Comparison of ENCODE assay signal across 9 mouse cellular contexts in the genomic region with DNA sequence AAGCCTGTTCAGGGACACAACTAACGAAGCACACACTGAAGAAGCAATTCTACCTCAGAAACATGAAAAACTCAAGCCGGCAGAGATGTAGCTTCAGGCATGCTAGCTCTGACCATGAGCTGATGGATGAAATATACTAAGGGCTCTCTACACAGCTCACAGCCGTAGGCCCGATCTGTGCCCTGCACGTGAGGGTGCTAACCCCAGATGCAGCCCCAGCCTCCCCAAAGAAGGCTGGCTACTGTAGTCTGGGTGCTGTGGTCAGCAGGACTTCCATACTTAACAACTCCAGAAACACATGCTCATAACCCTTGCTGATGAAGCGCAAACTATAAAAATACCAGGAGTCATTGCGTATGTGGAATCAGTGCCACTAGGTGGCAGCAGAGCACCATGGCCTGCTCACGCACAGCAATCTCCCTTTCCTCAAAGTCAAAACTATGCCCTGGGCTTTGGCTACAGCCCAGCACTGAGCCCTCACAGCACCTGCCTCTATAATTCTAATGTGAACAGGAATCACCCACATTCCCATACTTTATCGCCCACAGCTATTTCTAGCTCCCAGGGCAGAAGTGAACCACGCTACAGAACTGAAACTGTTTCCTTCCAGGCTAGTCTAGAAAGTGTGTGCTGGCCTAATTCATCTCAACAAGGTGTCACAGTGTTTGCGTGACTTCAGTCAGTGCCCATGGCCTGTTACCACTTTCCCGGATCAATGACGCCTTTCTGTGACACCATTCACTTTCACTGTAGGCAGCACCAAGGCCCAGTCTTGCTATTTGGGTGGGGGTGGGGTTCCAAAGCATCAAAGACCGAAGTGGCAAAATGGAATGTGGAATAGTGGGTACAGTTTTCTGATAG.
DNase-seq lines count a peak whose midpoint lies in the region; ATAC-seq and TF ChIP-seq lines count a peak whose summit lies in the region.
"Had no signal": no experiment of that assay in that cellular context is flagged by ENCODE, and none has a peak within 500 bp of the region (broad histone marks: within the 10 kb centered on the region; RNA-seq: fewer than 3 reads in every experiment).

No protein-coding gene starts in this region.

- 62% methylated on average over 14 of the region's 14 CpGs for WGBS in forebrain, embryonic 15.5 days
- WGBS in lung, postnatal 0 days: 54% methylated on average over 14 of the region's 14 CpGs

- no peak overlapping the region for H3K27ac ChIP-seq in ES-E14 (ENCODE audit: insufficient read depth, low read depth, low read length, poor library complexity, severe bottlenecking)
- H3K27ac ChIP-seq in forebrain, embryonic 15.5 days (replicated peaks): no peak overlapping the region
- H3K27ac ChIP-seq in lung, postnatal 0 days (ENCODE audit: low read length): no peak overlapping the region
- H3K27ac ChIP-seq: limb, embryonic 15.5 days had no signal

- H3K9me3 ChIP-seq in ES-E14 (ENCODE audit: control insufficient read depth, insufficient read depth, low read depth, low read length): no peaks in the 10 kb centered on the region
- no peaks in the 10 kb centered on the region for H3K9me3 ChIP-seq in forebrain, embryonic 15.5 days
- H3K9me3 ChIP-seq in lung, postnatal 0 days (ENCODE audit: low read length): no peaks in the 10 kb centered on the region
- H3K9me3 ChIP-seq: limb, embryonic 15.5 days had no signal

- no peak overlapping the region for H3K9ac ChIP-seq in ES-E14 (ENCODE audit: insufficient read depth, low read depth, low read length, poor library complexity, severe bottlenecking)
- no peak overlapping the region for H3K9ac ChIP-seq in forebrain, embryonic 15.5 days (replicated peaks)
- no peak overlapping the region for H3K9ac ChIP-seq in lung, postnatal 0 days (replicated peaks; ENCODE audit: low read depth)
- H3K9ac ChIP-seq: limb, embryonic 15.5 days had no signal

- no peak overlapping the region for H3K4me3 ChIP-seq in ES-E14 (ENCODE audit: insufficient read depth in 1 of 2, low read depth in 1 of 2, low read length in 2 of 2, poor library complexity in 1 of 2, severe bottlenecking in 1 of 2)
- H3K4me3 ChIP-seq in forebrain, embryonic 15.5 days: no peak overlapping the region
- no peak overlapping the region for H3K4me3 ChIP-seq in lung, postnatal 0 days (ENCODE audit: low read depth, low read length)
- H3K4me3 ChIP-seq: limb, embryonic 15.5 days had no signal

- no peak overlapping the region for H3K4me2 ChIP-seq in forebrain, embryonic 15.5 days (replicated peaks)
- no peak overlapping the region for H3K4me2 ChIP-seq in lung, postnatal 0 days (replicated peaks; ENCODE audit: low read depth, low read length)
- H3K4me2 ChIP-seq: limb, embryonic 15.5 days had no signal

- intact Hi-C loops in heart, postnatal 36 days (cut with DNase I): loop anchor here (1.0 kb wide), 2 partner anchors 186 to 235 kb away; no protein-coding TSS in a partner anchor

- in situ Hi-C loops in ES-E14 (cut with MboI; ENCODE audit: low sequenced_read_pairs in 2 of 2, unreplicated experiment in 2 of 2): loop anchor here (10.0 kb wide), 2 partner anchors 179 to 189 kb away; no protein-coding TSS in a partner anchor

- peak; percentile 99 for TF ChIP-seq CTCF in lung, postnatal 0 days (IDR thresholded peaks at IDR 0.05)

- peak; percentile 65 for DNase-seq in ES-E14 (ENCODE audit: low read depth, low spot score)
- peak; percentile 81 to 84 for DNase-seq in heart, postnatal 36 days
- DNase-seq in layer of hippocampus, adult 11-12 months (ENCODE audit: low spot score): peak; percentile 91
- peak; percentile 89 for DNase-seq in lung, postnatal 0 days (ENCODE audit: low spot score)
- DNase-seq in ovary, postnatal 14 days (ENCODE audit: low spot score): peak; percentile 77
- DNase-seq in thymus, postnatal 0 days (ENCODE audit: low spot score): peak; percentile 75

- no peaks in the 10 kb centered on the region for H3K27me3 ChIP-seq in forebrain, embryonic 15.5 days
- no peaks in the 10 kb centered on the region for H3K27me3 ChIP-seq in lung, postnatal 0 days (replicated peaks; ENCODE audit: insufficient read depth, low read length)
- H3K27me3 ChIP-seq: limb, embryonic 15.5 days had no signal

- H3K4me1 ChIP-seq in ES-E14 (ENCODE audit: control insufficient read depth in 2 of 2, insufficient read depth in 2 of 2, low read length in 2 of 2, poor library complexity in 1 of 2): no peaks in the 10 kb centered on the region
- peaks cover 2% of the 10 kb centered on the region; the same call in 1 of the 2 replicates for H3K4me1 ChIP-seq in forebrain, embryonic 15.5 days
- H3K4me1 ChIP-seq in lung, postnatal 0 days (ENCODE audit: insufficient read depth, low read depth, low read length): no peaks in the 10 kb centered on the region

- ATAC-seq in cerebellum, adult (ENCODE audit: insufficient number of reproducible peaks, low FRiP score, low TSS enrichment): peak; percentile 78
- ATAC-seq in forebrain, embryonic 15.5 days (replicated peaks): peak; percentile 83
- peak; percentile 57; the same call in 1 of the 2 replicates for ATAC-seq in lung, postnatal 0 days

- no peak for TF ChIP-seq EP300 in lung, postnatal 0 days (IDR thresholded peaks at IDR 0.05)

- no peaks in the 10 kb centered on the region for H3K36me3 ChIP-seq in ES-E14 (ENCODE audit: control insufficient read depth, insufficient read depth, low read length, poor library complexity, severe bottlenecking)
- H3K36me3 ChIP-seq in forebrain, embryonic 15.5 days: no peaks in the 10 kb centered on the region
- H3K36me3 ChIP-seq in lung, postnatal 0 days (ENCODE audit: insufficient read depth, low read length): no peaks in the 10 kb centered on the region
- H3K36me3 ChIP-seq: limb, embryonic 15.5 days had no signal

TF ChIP-seq in ES-E14, 5 proteins besides CTCF, POLR2A, EP300 and RAD21:
- TF ChIP-seq CHD2 (IDR thresholded peaks at IDR 0.05; ENCODE audit: low read depth, low read length) (no peak), ZC3H11A (IDR thresholded peaks at IDR 0.05; ENCODE audit: borderline replicate concordance, low read depth, low read length) (peak; percentile 92), HCFC1 (IDR thresholded peaks at IDR 0.05; ENCODE audit: borderline replicate concordance, insufficient read depth, low read length) (no peak)
TF ChIP-seq in ES-E14: peak in this region for 1.
